In genomic region chr11:117792281-117792888, GRCm38 (mm10) we compare ENCODE assay signal across 9 mouse cellular contexts. TPM values are rescaled to one million over a fixed set of nuclear protein-coding genes. Genes with fewer than 3 reads are reported as not detected.
DNase-seq lines count a peak whose midpoint lies in the region; ATAC-seq and TF ChIP-seq lines count a peak whose summit lies in the region.
"Had no signal": no experiment of that assay in that cellular context is flagged by ENCODE, and none has a peak within 500 bp of the region (broad histone marks: within the 10 kb centered on the region; RNA-seq: fewer than 3 reads in every experiment).

No protein-coding gene starts in this region.

- no peak overlapping the region for H3K27ac ChIP-seq in limb, embryonic 15.5 days

- ATAC-seq in G1E (ENCODE audit: extremely low read depth, insufficient number of reproducible peaks, low FRiP score, poor library complexity, severe bottlenecking), result peak; percentile 26; the same call in 1 of the 2 replicates
- ATAC-seq in limb, embryonic 15.5 days (ENCODE audit: insufficient number of reproducible peaks, low FRiP score, low TSS enrichment, low read depth), result no peak

- TF ChIP-seq CTCF in G1E (IDR thresholded peaks at IDR 0.05; ENCODE audit: low read depth, low read length), result no peak

- peak; percentile 55 to 80 for DNase-seq in adrenal gland, adult (ENCODE audit: inconsistent age in 2 of 2, low spot score in 1 of 2)
- DNase-seq in adrenal gland, postnatal 4 days (ENCODE audit: low spot score in 2 of 2), result no peak
- DNase-seq in G1E (ENCODE audit: low spot score), result no peak
- peak; percentile 36 for DNase-seq in heart, postnatal 4 days
- peak; percentile 57 for DNase-seq in naive thymus-derived CD4-positive, alpha-beta T cell, adult 2 months (ENCODE audit: low read depth)
- DNase-seq in cerebellum, postnatal 14 days, result no peak
- no peak for DNase-seq in gastrocnemius, postnatal 14 days

- no peaks in the 10 kb centered on the region for H3K27me3 ChIP-seq in G1E (ENCODE audit: insufficient read depth, low read length)
- H3K27me3 ChIP-seq in limb, embryonic 15.5 days, result 0 out of 2 replicates have a peak, but pooled peaks cover 3% of the 10 kb centered on the region

- H3K9me3 ChIP-seq in G1E (replicated peaks), result no peaks in the 10 kb centered on the region
- no peaks in the 10 kb centered on the region for H3K9me3 ChIP-seq in limb, embryonic 15.5 days

- H3K4me2 ChIP-seq in limb, embryonic 15.5 days, result peak overlapping the region; percentile 44

- 6% methylated on average over 22 of the region's 22 CpGs for WGBS in limb, embryonic 15.5 days

- H3K4me1 ChIP-seq in G1E (ENCODE audit: insufficient read depth, low read depth, low read length), result peaks cover 60% of the 10 kb centered on the region
- peaks cover 24% of the 10 kb centered on the region for H3K4me1 ChIP-seq in limb, embryonic 15.5 days

- H3K4me3 ChIP-seq in G1E (ENCODE audit: low read depth, low read length), result peak overlapping the region; percentile 52; the same call in 1 of the 2 replicates
- H3K4me3 ChIP-seq in limb, embryonic 15.5 days, result peak overlapping the region; percentile 8; the same call in 1 of the 2 replicates

- intact Hi-C loops in gastrocnemius, postnatal 14 days (cut with DNase I; ENCODE audit: low total_unique reads), result no loop called here

- H3K9ac ChIP-seq in limb, embryonic 15.5 days, result no peak overlapping the region

- H3K36me3 ChIP-seq in G1E (replicated peaks), result peaks cover 34% of the 10 kb centered on the region
- no peaks in the 10 kb centered on the region for H3K36me3 ChIP-seq in limb, embryonic 15.5 days

RNA-seq across cellular contexts. Expression of gene 6030468B19Rik, which starts 5.1 kb away (rescaled TPM):
- total RNA-seq in adrenal gland, postnatal 4 days (2021), result 1 to 10 TPM in 1 of 2 experiments, under 1 TPM in 1; 0.87 to 1.7 TPM
- total RNA-seq in G1E (2014; fragmentation: Nextera tagmentation) (5.0 and 20.9 TPM in 2 replicates), G1E (2017) (3.3 and 4.2 TPM in 2 replicates)
- 10.3 and 11.7 TPM in 2 replicates for polyA plus RNA-seq in G1E (2012)
- total RNA-seq in heart, postnatal 4 days (2021), result not detected
- 0.55 TPM in 1 of 2 replicates, not detected in the other for polyA plus RNA-seq in limb, embryonic 15.5 days (2015; fragmentation: Nextera tagmentation; extraction: Ambion mirVana)
- total RNA-seq in gastrocnemius, postnatal 14 days (2021), result not detected
- polyA plus RNA-seq: neural tube, embryonic 14.5 days had no signal

RNA-seq across cellular contexts. Expression of gene Tmc6, which starts 10.4 kb away (rescaled TPM):
- total RNA-seq in adrenal gland, postnatal 4 days (2021), result 10 to 100 TPM; 49.7 to 55.0 TPM
- 16.5 and 27.3 TPM in 2 replicates for total RNA-seq in G1E (2014; fragmentation: Nextera tagmentation)
- 9.6 and 12.2 TPM in 2 replicates for total RNA-seq in G1E (2017)
- 25.3 and 32.3 TPM in 2 replicates for polyA plus RNA-seq in G1E (2012)
- 10 to 100 TPM; 26.4 to 28.6 TPM for total RNA-seq in heart, postnatal 4 days (2021)
- 24.5 and 25.9 TPM in 2 replicates for polyA plus RNA-seq in limb, embryonic 15.5 days (2015; fragmentation: Nextera tagmentation; extraction: Ambion mirVana)
- 10 to 100 TPM in 1 of 2 experiments, 1 to 10 TPM in 1; 9.4 to 15.4 TPM for total RNA-seq in gastrocnemius, postnatal 14 days (2021)

RNA-seq across cellular contexts. Expression of gene Tmc8, which starts 10.5 kb away (rescaled TPM):
- total RNA-seq in adrenal gland, postnatal 4 days (2021), result 1 to 10 TPM; 7.1 to 7.6 TPM
- total RNA-seq in G1E (2014; fragmentation: Nextera tagmentation) (8.5 and 43.8 TPM in 2 replicates), G1E (2017) (3.4 and 4.6 TPM in 2 replicates)
- 18.5 and 26.9 TPM in 2 replicates for polyA plus RNA-seq in G1E (2012)
- total RNA-seq in heart, postnatal 4 days (2021), result 1 to 10 TPM; 3.1 to 3.3 TPM
- 1.2 and 2.0 TPM in 2 replicates for polyA plus RNA-seq in limb, embryonic 15.5 days (2015; fragmentation: Nextera tagmentation; extraction: Ambion mirVana)
- 1 to 10 TPM; 1.1 TPM for total RNA-seq in gastrocnemius, postnatal 14 days (2021)

RNA-seq across cellular contexts. Expression of gene Gm20708, which starts 17.1 kb away (rescaled TPM):
- 1 to 10 TPM; 2.1 to 3.0 TPM for total RNA-seq in adrenal gland, postnatal 4 days (2021)
- total RNA-seq in G1E (2014; fragmentation: Nextera tagmentation) (8.7 TPM in 2 replicates), G1E (2017) (0.29 TPM in 1 of 2 replicates, not detected in the other)
- 0.07 and 0.09 TPM in 2 replicates for polyA plus RNA-seq in G1E (2012)
- total RNA-seq in heart, postnatal 4 days (2021), result 1 to 10 TPM; 2.7 to 3.5 TPM
- 0.50 and 0.71 TPM in 2 replicates for polyA plus RNA-seq in limb, embryonic 15.5 days (2015; fragmentation: Nextera tagmentation; extraction: Ambion mirVana)
- total RNA-seq in gastrocnemius, postnatal 14 days (2021), result 1 to 10 TPM in 1 of 2 experiments, under 1 TPM in 1; 0.73 to 1.5 TPM

RNA-seq across cellular contexts. Expression of gene Syngr2, which starts 17.1 kb away (rescaled TPM):
- 10 to 100 TPM; 81.3 to 86.8 TPM for total RNA-seq in adrenal gland, postnatal 4 days (2021)
- total RNA-seq in G1E (2014; fragmentation: Nextera tagmentation) (221 and 236 TPM in 2 replicates), G1E (2017) (95.8 and 105 TPM in 2 replicates)
- polyA plus RNA-seq in G1E (2012), result 189 and 211 TPM in 2 replicates
- total RNA-seq in heart, postnatal 4 days (2021), result 10 to 100 TPM; 81.2 to 85.1 TPM
- polyA plus RNA-seq in limb, embryonic 15.5 days (2015; fragmentation: Nextera tagmentation; extraction: Ambion mirVana), result 74.0 and 85.6 TPM in 2 replicates
- 100 to 1,000 TPM; 104 to 111 TPM for total RNA-seq in gastrocnemius, postnatal 14 days (2021)

Comparison
In these comparisons a context has a peak if more than half of its experiments do, and no peak if none do; other contexts are left out.
1. DNase-seq: peak in adrenal gland, adult (2 of 2), heart, postnatal 4 days (single experiment) and naive thymus-derived CD4-positive, alpha-beta T cell, adult 2 months (single experiment); none in adrenal gland, postnatal 4 days (0 of 2), G1E (single experiment), cerebellum, postnatal 14 days (0 of 2) and gastrocnemius, postnatal 14 days (single experiment).